ENCODE assay signal across 26 mouse cellular contexts in the genomic region with DNA sequence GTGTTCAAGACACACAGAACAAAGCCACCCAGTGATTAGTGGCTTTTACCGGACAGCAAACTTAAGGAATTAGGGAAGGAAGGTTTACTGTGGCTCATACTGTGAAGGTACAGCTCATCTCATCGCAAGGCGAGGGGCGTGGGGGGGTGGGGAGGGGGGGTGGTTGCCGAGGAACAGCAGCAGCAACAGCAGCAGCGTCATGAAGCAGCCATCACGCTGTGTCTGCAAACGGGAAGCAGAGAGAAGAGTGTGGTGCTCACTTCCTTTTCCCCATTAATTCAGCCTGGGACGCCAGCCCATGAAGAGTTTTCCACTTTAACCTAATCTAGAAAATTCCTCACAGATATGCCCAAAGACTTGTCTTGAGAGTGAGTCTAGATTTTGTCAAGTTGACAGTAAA. TPM values are rescaled to one million over a fixed set of nuclear protein-coding genes. Genes with fewer than 3 reads are reported as not detected.
A peak's percentile ranks its signal among the peaks of the same experiment; 100 is the strongest.
DNase-seq lines count a peak whose midpoint lies in the region; ATAC-seq lines count a peak whose summit lies in the region.
"Had no signal": no experiment of that assay in that cellular context is flagged by ENCODE, and none has a peak within 500 bp of the region (broad histone marks: within the 10 kb centered on the region; RNA-seq: fewer than 3 reads in every experiment).

No protein-coding gene starts in this region.

- intact Hi-C loops in heart, postnatal 14 days (cut with DNase I), result no loop called here

- DNase-seq in heart, adult 11 months, result peak; percentile 86
- no peak for DNase-seq in heart, postnatal 14 days
- DNase-seq in spleen, postnatal 14 days (ENCODE audit: low spot score in 2 of 2), result no peak
- DNase-seq in adrenal gland, adult 18-20 months (ENCODE audit: low spot score in 2 of 2), result no peak
- no peak for DNase-seq in thymus, postnatal 36 days
- DNase-seq: adrenal gland, adult 2 months; adrenal gland, adult 8-10 months; adrenal gland, postnatal 10 days; adrenal gland, postnatal 14 days; adrenal gland, postnatal 25 days; adrenal gland, postnatal 36 days; B cell, adult 2 months; cerebellum, adult 11 months; cerebellum, adult 11-12 months; cerebellum, adult 18-20 months had no signal

- peak; percentile 72 for ATAC-seq in granulocyte monocyte progenitor cell, adult 5-6 weeks (replicated peaks; ENCODE audit: poor library complexity, severe bottlenecking)
- ATAC-seq in megakaryocyte, adult 5-6 weeks (ENCODE audit: poor library complexity, severe bottlenecking), result peak; percentile 12; the same call in 1 of the 2 replicates
- ATAC-seq in monocyte, adult 5-6 weeks (replicated peaks; ENCODE audit: insufficient number of reproducible peaks, low FRiP score, low TSS enrichment, poor library complexity, severe bottlenecking), result 0 out of 2 replicates have a peak, but pooled peaks have one; percentile 19
- ATAC-seq: activated CD4-positive, CD25-positive, alpha-beta regulatory T cell, adult 4 months; CD4-positive, CD25-positive, alpha-beta regulatory T cell, adult 4 months; Patski had no signal

RNA-seq across cellular contexts. Expression of gene Olfr222, which starts 13.2 kb away (rescaled TPM):
- total RNA-seq in heart, postnatal 14 days (2021), result not detected
- total RNA-seq in granulocyte monocyte progenitor cell, adult 5-6 weeks (2014; fragmentation: Nextera tagmentation), result not detected in 2 replicates
- not detected in 2 replicates for total RNA-seq in granulocyte monocyte progenitor cell, adult 5-6 weeks (2017)
- not detected in 2 replicates for total RNA-seq in megakaryocyte, adult 5-6 weeks (2015)
- total RNA-seq in megakaryocyte, adult 5-6 weeks (2017), result not detected in 2 replicates
- not detected in 3 replicates for total RNA-seq in monocyte, adult 5-6 weeks (2017)
- total RNA-seq in adrenal gland, adult 18-20 months (2021), result not detected
- total RNA-seq: adrenal gland, adult 2 months; adrenal gland, adult 8-10 months; adrenal gland, postnatal 10 days; adrenal gland, postnatal 14 days; adrenal gland, postnatal 25 days; adrenal gland, postnatal 36 days; adrenal gland, postnatal 4 days; CH12.LX; ES-E14; G1E; MEL had no signal

RNA-seq across cellular contexts. Expression of gene Nlrp3, which starts 21.5 kb away (rescaled TPM):
- under 1 TPM; 0.51 to 0.55 TPM for total RNA-seq in heart, postnatal 14 days (2021)
- 2.4 and 2.5 TPM in 2 replicates for total RNA-seq in granulocyte monocyte progenitor cell, adult 5-6 weeks (2014; fragmentation: Nextera tagmentation)
- total RNA-seq in granulocyte monocyte progenitor cell, adult 5-6 weeks (2017), result 5.3 and 16.5 TPM in 2 replicates
- total RNA-seq in megakaryocyte, adult 5-6 weeks (2015), result 23.8 and 32.5 TPM in 2 replicates
- 41.2 and 43.0 TPM in 2 replicates for total RNA-seq in megakaryocyte, adult 5-6 weeks (2017)
- total RNA-seq in monocyte, adult 5-6 weeks (2017), result 35.2 to 49.8 TPM (median 49.4 TPM) in 3 replicates
- under 1 TPM; 0.96 to 0.99 TPM for total RNA-seq in adrenal gland, adult 18-20 months (2021)
- total RNA-seq: MEL had no signal

RNA-seq across cellular contexts. Expression of gene Olfr223, which starts 30.3 kb away (rescaled TPM):
- total RNA-seq in heart, postnatal 14 days (2021), result not detected
- not detected in 2 replicates for total RNA-seq in granulocyte monocyte progenitor cell, adult 5-6 weeks (2014; fragmentation: Nextera tagmentation)
- total RNA-seq in granulocyte monocyte progenitor cell, adult 5-6 weeks (2017), result not detected in 2 replicates
- not detected in 2 replicates for total RNA-seq in megakaryocyte, adult 5-6 weeks (2015)
- not detected in 2 replicates for total RNA-seq in megakaryocyte, adult 5-6 weeks (2017)
- not detected in 3 replicates for total RNA-seq in monocyte, adult 5-6 weeks (2017)
- total RNA-seq in adrenal gland, adult 18-20 months (2021), result not detected
- total RNA-seq: adrenal gland, adult 2 months; adrenal gland, adult 8-10 months; adrenal gland, postnatal 10 days; adrenal gland, postnatal 14 days; adrenal gland, postnatal 25 days; adrenal gland, postnatal 36 days; adrenal gland, postnatal 4 days; CH12.LX; ES-E14; G1E; MEL had no signal

RNA-seq across cellular contexts. Expression of gene Zkscan17, which starts 36.3 kb away (rescaled TPM):
- total RNA-seq in heart, postnatal 14 days (2021), result 10 to 100 TPM; 18.5 to 20.1 TPM
- 20.8 and 24.8 TPM in 2 replicates for total RNA-seq in granulocyte monocyte progenitor cell, adult 5-6 weeks (2014; fragmentation: Nextera tagmentation)
- 9.0 and 11.1 TPM in 2 replicates for total RNA-seq in granulocyte monocyte progenitor cell, adult 5-6 weeks (2017)
- total RNA-seq in megakaryocyte, adult 5-6 weeks (2015), result 9.0 and 9.4 TPM in 2 replicates
- total RNA-seq in megakaryocyte, adult 5-6 weeks (2017), result 7.4 and 13.4 TPM in 2 replicates
- total RNA-seq in monocyte, adult 5-6 weeks (2017), result 8.6 to 18.8 TPM (median 11.6 TPM) in 3 replicates
- total RNA-seq in adrenal gland, adult 18-20 months (2021), result 10 to 100 TPM; 13.7 to 15.5 TPM

Comparison
In these comparisons a context has a peak if more than half of its experiments do, and no peak if none do; other contexts are left out.
1. ATAC-seq: peak in every context shown above with its lines; median percentile 72 in granulocyte monocyte progenitor cell, adult 5-6 weeks; 19 in monocyte, adult 5-6 weeks; 12 in megakaryocyte, adult 5-6 weeks.